Mouse (Mus musculus) E14TG2a.4 (cell line): ENCODE measurements around the gene Glyr1.

Experiments
- CTCF ChIP-seq: conservative IDR thresholded peaks from 2 replicates; pipeline ENCODE4 v1.5.1; 2014; ENCODE audit warnings: low read length
- NANOG ChIP-seq: IDR thresholded peaks from 2 replicates; pipeline ENCODE4 v1.6.1; 2014; ENCODE audit warnings: borderline replicate concordance, low read length, mixed read lengths
- POU5F1 ChIP-seq: IDR thresholded peaks from 2 replicates; pipeline ENCODE4 v1.6.1; 2014; ENCODE audit warnings: low read length, borderline replicate concordance

- no peak for TF ChIP-seq CTCF
- TF ChIP-seq NANOG: no peak
- TF ChIP-seq POU5F1: no peak
These were observed 39.2 kb downstream of the Glyr1 start for GRCm38 (mm10) chr16:5010371-5010935.
